Mouse (Mus musculus): ENCODE measurements around the gene Gopc.

DNA sequence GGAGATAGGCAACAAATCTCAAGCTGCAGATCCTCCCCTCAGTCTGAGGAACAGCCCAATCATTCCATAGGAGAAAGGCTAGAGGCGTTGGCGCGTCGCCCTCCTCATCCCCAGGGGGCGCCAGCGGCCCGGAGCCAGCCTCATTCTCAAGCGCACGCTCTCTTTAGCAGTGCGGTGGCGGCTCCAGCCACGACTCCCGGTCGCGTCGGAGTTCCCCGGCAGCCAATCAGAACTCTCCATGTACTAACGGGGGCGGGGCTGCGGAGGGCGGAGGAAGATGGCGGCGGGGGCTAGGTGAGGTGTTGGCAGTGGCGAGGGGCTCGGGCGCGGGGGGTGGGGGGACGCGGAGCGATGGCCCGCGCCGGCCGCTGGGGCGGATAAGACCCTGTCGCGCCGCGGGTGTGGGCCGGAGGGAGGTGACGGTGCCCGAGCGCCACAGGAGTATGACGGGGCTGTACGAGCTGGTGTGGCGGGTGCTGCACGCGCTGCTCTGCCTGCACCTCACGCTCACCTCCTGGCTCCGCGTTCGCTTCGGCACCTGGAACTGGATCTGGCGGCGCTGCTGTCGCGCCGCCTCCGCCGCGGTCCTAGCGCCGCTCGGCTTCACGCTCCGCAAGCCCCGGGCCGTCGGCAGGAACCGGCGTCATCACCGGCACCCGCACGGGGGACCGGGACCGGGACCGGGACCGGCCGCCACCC is 35.5 kb upstream of the Gopc start, which contains the start of gene Nus1:
- TF ChIP-seq POLR2A (IDR thresholded peaks at IDR 0.05; ENCODE audit: extremely low read depth, insufficient read depth, low read length) (peak; percentile 51; the same call in 1 of the 2 replicates), CTCF (IDR thresholded peaks at IDR 0.05; ENCODE audit: low read depth, low read length) (peak; percentile 93)

All from liver, adult 2 months (tissue).